Mouse (Mus musculus) heart, embryonic 12.5 days (tissue): ENCODE data around the gene Itga2b. TPM values are rescaled to one million over a fixed set of nuclear protein-coding genes. Genes with fewer than 3 reads are reported as not detected.

Experiments used
- ATAC-seq: fragments of 200-750 bp; cut with Nextera tagmentation; 2 replicates; pipeline ENCODE4 v1.8.0; 2017; ENCODE audit warnings: moderate TSS enrichment, moderate library complexity; ENCODE audit not compliant: insufficient number of reproducible peaks, low FRiP score
- H3K27ac ChIP-seq: fragments of 300-500 bp; sonication (generic); 2 replicates; pipeline ENCODE4 v1.5.1; 2016; ENCODE audit warnings: mild to moderate bottlenecking, moderate library complexity; ENCODE audit not compliant: poor library complexity, severe bottlenecking
- H3K27me3 ChIP-seq: fragments of 300-500 bp; sonication (generic); replicated peaks from 2 replicates; pipeline ENCODE4 v1.6.1; 2016; ENCODE audit warnings: mild to moderate bottlenecking, moderate library complexity
- H3K36me3 ChIP-seq: fragments of 300-500 bp; sonication (generic); 2 replicates; pipeline ENCODE4 v1.6.1; 2016; ENCODE audit warnings: mild to moderate bottlenecking, moderate library complexity
- H3K4me1 ChIP-seq: fragments of 300-500 bp; sonication (generic); replicated peaks from 2 replicates; pipeline ENCODE4 v1.6.1; 2016; ENCODE audit warnings: mild to moderate bottlenecking
- H3K4me2 ChIP-seq: fragments of 300-500 bp; sonication (generic); 2 replicates; pipeline ENCODE4 v1.6.1; 2016; ENCODE audit warnings: mild to moderate bottlenecking, moderate library complexity
- H3K4me3 ChIP-seq: fragments of 300-500 bp; sonication (generic); 2 replicates; pipeline ENCODE4 v1.5.1; 2016; ENCODE audit warnings: mild to moderate bottlenecking
- H3K9ac ChIP-seq: fragments of 300-500 bp; sonication (generic); 2 replicates; pipeline ENCODE4 v1.6.1; 2016; ENCODE audit warnings: mild to moderate bottlenecking, moderate library complexity
- H3K9me3 ChIP-seq: fragments of 300-500 bp; sonication (generic); replicated peaks from 2 replicates; pipeline ENCODE4 v1.6.1; 2016; ENCODE audit warnings: mild to moderate bottlenecking, moderate library complexity
- WGBS: fragments of 180-500 bp; shearing (Covaris S2); methylation state at CpG from one replicate; pipeline ENCODE4 v1.1.7; 2016; 5-methylcytosine and 5-hydroxymethylcytosine counted together
- polyA plus RNA-seq: library from polyadenylated mRNA; unstranded; fragments of >200 nt; fragmentation: Nextera tagmentation; extraction: Ambion mirVana; gene quantifications from 2 replicates; pipeline ENCODE4 v1.2.1, GENCODE M21; 2016

Gene Itga2b
- polyA plus RNA-seq, 1 experiment from 2014 or later, result 16.5 TPM

DNA sequence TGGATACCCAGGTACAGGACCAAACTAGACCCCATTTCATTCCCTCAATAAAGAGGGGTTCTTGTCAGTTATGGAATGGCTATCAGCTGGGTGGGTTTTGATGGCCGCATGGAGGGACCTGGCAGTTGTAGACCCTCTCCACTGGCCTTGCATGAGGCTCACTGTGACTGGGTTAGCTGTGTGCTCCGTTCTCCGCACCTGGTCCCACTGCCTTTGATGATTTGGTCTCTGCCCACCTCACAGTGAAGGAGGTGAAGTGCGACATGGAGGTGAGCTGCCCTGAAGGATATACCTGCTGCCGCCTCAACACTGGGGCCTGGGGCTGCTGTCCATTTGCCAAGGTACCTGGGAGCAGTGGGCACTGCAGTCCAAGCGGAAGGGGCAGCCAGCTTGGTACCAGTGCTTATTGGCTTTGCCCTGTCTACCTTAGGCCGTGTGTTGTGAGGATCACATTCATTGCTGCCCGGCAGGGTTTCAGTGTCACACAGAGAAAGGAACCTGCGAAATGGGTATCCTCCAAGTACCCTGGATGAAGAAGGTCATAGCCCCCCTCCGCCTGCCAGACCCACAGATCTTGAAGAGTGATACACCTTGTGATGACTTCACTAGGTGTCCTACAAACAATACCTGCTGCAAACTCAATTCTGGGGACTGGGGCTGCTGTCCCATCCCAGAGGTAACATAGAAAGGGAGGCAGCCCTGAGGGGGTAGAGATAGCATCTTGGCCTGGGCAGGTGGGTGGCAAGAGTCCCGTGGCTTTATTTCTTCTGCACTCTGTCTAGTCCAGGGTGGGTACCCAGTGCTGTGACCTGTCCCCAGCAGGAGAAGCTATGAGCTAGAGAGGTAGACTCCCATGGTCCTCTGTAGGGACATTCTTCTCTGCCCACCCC, 34.9 kb downstream of the Itga2b start:
- H3K4me2 ChIP-seq, result no peak overlapping the region
- peaks cover 8% of the 10 kb centered on the region; the same call in 1 of the 2 replicates for H3K27me3 ChIP-seq
- H3K27ac ChIP-seq, result no peak overlapping the region
- no peak overlapping the region for H3K4me3 ChIP-seq
- H3K9ac ChIP-seq, result no peak overlapping the region
- no peaks in the 10 kb centered on the region for H3K9me3 ChIP-seq
- H3K36me3 ChIP-seq, result peaks cover 50% of the 10 kb centered on the region
- 85% methylated on average over 11 of the region's 11 CpGs for WGBS
- ATAC-seq, result no peak
- H3K4me1 ChIP-seq, result peaks cover 31% of the 10 kb centered on the region

DNA sequence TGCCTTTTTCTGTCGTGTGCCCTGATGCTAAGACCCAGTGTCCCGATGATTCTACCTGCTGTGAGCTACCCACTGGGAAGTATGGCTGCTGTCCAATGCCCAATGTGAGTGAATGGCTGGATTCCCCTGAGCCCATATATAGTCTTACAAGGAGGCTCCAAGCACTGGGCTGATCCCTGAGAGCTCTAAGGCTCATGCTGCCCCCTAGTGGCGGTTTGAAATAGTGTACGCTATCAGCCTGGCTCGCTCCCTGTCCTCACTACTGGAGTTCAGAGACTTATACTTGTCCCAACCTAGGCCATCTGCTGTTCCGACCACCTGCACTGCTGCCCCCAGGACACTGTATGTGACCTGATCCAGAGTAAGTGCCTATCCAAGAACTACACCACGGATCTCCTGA, 35.5 kb downstream of the Itga2b start:
- Histone ChIP-seq H3K9me3 (no peaks in the 10 kb centered on the region), H3K36me3 (peaks cover 44% of the 10 kb centered on the region), H3K27me3 (peaks cover 3% of the 10 kb centered on the region; the same call in 1 of the 2 replicates), H3K4me1 (peaks cover 36% of the 10 kb centered on the region), H3K27ac (no peak overlapping the region), H3K4me3 (no peak overlapping the region), H3K4me2 (no peak overlapping the region), H3K9ac (no peak overlapping the region)
- WGBS, result 13% methylated on average over 7 of the region's 7 CpGs
- no peak for ATAC-seq

DNA sequence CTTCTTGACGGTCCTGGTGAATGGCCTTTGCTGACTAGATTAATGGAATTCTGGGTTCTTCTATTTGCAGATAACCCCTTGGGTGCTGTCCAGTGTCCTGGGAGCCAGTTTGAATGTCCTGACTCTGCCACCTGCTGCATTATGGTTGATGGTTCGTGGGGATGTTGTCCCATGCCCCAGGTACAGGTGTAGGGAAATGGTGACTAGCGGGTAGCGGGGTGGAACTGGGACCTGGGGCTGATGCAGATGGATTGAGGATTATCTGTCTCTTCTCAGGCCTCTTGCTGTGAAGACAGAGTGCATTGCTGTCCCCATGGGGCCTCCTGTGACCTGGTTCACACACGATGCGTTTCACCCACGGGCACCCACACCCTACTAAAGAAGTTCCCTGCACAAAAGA, 36.1 kb downstream of the Itga2b start:
- Histone ChIP-seq H3K9me3 (no peaks in the 10 kb centered on the region), H3K4me2 (no peak overlapping the region), H3K27me3 (no peaks in the 10 kb centered on the region), H3K27ac (no peak overlapping the region), H3K9ac (no peak overlapping the region), H3K4me1 (peaks cover 39% of the 10 kb centered on the region), H3K4me3 (no peak overlapping the region), H3K36me3 (peaks cover 38% of the 10 kb centered on the region)
- 85% methylated on average over 7 of the region's 7 CpGs for WGBS
- ATAC-seq, result no peak

DNA sequence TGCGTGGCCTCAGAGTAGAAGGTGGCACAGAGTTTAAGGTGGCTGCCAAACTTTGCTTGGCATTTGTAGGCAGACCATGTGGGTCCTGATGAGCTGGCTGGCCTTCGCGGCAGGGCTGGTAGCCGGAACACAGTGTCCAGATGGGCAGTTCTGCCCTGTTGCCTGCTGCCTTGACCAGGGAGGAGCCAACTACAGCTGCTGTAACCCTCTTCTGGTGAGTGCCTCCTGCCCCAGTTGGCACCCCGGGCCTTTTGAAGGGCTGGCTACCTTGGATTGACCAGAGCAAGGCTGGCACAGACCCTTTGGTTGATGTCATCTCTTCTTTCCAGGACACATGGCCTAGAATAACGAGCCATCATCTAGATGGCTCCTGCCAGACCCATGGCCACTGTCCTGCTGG, 37.0 kb downstream of the Itga2b start:
- WGBS, result 85% methylated on average over 6 of the region's 6 CpGs
- H3K4me1 ChIP-seq, result peaks cover 36% of the 10 kb centered on the region

DNA sequence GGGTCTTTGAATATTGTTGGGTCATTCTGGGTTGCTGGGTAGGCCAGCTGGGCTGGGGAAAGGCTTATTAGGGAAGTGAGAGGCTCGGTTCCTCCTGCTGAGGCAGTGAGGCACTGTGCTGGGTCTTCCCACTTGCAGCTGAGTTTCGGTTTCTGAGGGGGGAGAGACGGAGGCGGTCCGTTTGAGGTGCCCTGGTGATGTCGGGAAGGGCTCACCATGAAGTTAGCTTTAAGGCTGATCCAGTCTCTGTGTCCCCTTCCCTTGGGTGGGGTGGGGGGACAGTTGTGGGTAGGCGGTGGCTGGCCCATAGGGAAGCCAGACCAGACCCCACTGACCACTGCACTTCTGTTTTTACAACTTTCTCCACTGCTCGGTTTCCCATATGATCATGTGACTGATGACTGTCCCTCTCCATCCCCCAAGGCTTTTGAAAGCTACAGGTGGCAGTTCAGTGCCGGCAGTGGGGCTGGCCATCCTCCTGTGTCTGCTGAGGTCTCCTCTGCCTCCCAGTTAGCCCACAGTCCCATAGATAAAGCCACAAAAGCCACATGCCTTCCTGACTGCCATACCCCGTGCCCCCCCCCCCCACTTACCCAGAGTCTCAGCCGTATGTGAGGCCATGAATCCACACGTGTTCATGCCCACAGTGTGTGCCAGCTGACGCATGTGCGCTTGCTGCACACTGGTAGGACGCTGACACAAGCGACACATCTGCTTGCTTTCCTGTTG, 37.6 kb downstream of the Itga2b start:
- Histone ChIP-seq H3K4me2 (0 out of 2 replicates have a peak overlapping the region, but pooled peaks have one; percentile 2), H3K27me3 (no peaks in the 10 kb centered on the region), H3K4me3 (no peak overlapping the region; the same call in 1 of the 2 replicates), H3K27ac (no peak overlapping the region), H3K9ac (peak overlapping the region; percentile 56; the same call in 1 of the 2 replicates), H3K9me3 (no peaks in the 10 kb centered on the region), H3K36me3 (peaks cover 34% of the 10 kb centered on the region), H3K4me1 (peaks cover 31% of the 10 kb centered on the region)
- no peak for ATAC-seq
- WGBS, result 62% methylated on average over 16 of the region's 16 CpGs

More for the DNA sequence above, 37.0 kb downstream of the Itga2b start:
- H3K27ac ChIP-seq, result no peak overlapping the region
- peaks cover 34% of the 10 kb centered on the region for H3K36me3 ChIP-seq
- H3K9me3 ChIP-seq, result no peaks in the 10 kb centered on the region
- no peak overlapping the region for H3K9ac ChIP-seq
- ATAC-seq, result no peak
- H3K4me2 ChIP-seq, result no peak overlapping the region
- no peak overlapping the region for H3K4me3 ChIP-seq
- H3K27me3 ChIP-seq, result no peaks in the 10 kb centered on the region

DNA sequence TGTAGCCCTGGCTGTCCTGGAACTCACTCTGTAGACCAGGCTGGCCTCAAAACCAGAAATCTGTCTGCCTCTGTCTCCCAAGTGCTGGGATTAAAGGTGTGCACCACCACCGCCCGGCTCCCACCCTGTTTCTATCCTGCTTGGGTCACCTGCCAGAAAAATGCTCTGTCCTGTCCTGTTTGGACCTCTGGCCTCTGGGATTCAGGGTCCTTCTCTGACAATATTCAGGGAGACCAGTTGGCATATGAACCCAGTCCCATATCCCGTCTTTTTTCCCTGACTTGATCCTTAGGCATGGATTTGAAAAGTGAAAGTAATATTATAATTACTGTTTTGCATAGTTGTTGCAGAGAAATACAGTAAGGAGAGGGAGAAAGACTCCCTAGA, 38.2 kb downstream of the Itga2b start:
- H3K36me3 ChIP-seq, result peaks cover 34% of the 10 kb centered on the region
- WGBS, result 76% methylated on average over 3 of the region's 3 CpGs
- no peak overlapping the region for H3K4me2 ChIP-seq
- H3K9me3 ChIP-seq, result no peaks in the 10 kb centered on the region
- H3K4me3 ChIP-seq, result no peak overlapping the region
- no peak for ATAC-seq
- no peaks in the 10 kb centered on the region for H3K27me3 ChIP-seq
- peak overlapping the region; percentile 56; the same call in 1 of the 2 replicates for H3K9ac ChIP-seq
- peaks cover 26% of the 10 kb centered on the region for H3K4me1 ChIP-seq
- no peak overlapping the region for H3K27ac ChIP-seq

DNA sequence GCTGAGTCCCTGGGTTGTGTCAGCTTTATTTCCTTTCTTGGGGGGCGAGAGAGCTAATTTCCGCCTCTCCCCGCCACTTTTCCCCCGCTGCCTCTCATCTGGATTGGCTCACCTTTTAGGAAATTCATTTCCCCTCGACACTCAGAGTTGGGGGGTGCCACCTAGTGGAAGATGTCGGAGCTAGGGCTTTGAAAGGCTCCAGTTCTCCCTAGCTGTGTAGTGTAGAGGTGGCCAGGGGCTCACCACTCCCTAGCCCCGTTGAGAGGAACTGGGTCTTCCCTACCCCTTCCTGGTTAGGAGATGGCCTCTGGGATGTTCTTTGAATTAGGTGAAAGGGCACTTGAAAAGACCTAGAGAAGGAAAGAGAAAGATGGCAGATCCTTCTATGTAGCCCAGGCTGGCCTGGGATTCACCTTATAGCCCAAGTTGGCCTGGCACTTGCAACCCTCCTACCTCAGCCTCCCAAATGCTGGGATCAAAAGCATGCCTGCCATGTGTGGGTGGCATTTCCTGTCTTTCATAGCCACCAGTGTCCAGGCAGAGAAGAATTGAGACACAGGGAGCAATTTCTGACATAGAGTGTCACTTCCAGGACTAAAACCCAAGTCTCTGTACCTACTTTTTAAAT, 38.8 kb downstream of the Itga2b start:
- Histone ChIP-seq H3K27me3 (no peaks in the 10 kb centered on the region), H3K27ac (peak overlapping the region; percentile 83), H3K36me3 (peaks cover 29% of the 10 kb centered on the region), H3K9ac (peak overlapping the region; percentile 71), H3K4me2 (peak overlapping the region; percentile 84), H3K4me3 (peak overlapping the region; percentile 72), H3K4me1 (peaks cover 26% of the 10 kb centered on the region), H3K9me3 (no peaks in the 10 kb centered on the region)
- peak; percentile 41; the same call in 1 of the 2 replicates for ATAC-seq
- WGBS, result under 1% methylated on average over 7 of the region's 7 CpGs

DNA sequence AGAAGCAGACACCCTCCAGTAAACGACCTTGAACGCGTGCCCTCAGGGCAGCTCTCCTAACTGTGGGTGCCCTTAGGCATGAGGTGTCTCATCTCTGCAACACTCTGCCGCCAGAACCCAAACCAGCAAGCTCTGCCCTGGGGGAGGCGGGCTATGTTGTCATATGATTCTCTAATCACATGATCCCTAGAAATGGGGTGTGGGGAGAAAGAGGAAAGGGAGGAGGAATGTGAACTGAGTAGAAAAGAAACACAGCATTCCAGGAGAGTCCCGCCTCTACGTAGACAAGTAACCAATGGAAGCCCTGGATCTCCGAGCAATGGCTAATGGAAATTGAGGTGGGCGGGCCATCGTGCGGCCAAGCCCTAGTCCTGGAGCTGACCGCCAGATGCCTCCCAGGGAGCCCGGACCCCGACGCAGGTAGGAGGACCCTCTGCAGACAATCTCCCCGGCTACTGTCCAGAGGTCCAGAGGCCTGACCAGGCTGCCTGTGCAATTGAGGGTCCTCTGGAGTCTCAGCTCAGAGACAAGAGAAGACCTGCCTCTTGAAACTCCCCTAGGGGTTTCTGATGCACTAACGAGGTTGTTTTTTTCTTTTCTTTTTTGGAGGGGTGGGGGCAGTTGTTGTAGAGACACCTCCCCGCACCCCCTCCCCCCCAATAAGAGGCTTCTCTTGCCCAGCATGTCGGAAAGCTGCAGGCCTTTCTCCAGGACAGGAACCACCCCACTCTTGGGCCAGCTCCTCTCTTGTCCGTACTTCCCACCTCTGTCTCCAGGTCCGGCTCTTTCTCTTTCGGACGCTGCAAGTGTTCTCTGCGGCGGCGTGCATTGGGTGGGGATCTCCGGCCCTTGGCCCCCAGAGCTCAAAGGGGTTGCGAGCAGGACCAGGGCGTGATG, 39.6 kb downstream of the Itga2b start, which contains the start of gene Grn:
Gene Grn (plus strand): TSS at position 195 of the 897 bp plus-strand sequence.
- peak within 1 kb of the TSS; percentile 83 for H3K27ac ChIP-seq
- H3K36me3 ChIP-seq, result peaks cover 22% of the 10 kb centered on the region
- H3K4me1 ChIP-seq, result peaks cover 26% of the 10 kb centered on the region
- peak within 1 kb of the TSS; percentile 72 for H3K4me3 ChIP-seq
- H3K4me2 ChIP-seq, result peak within 1 kb of the TSS; percentile 84
- WGBS, result under 1% methylated on average over 28 of the region's 29 CpGs
- H3K9ac ChIP-seq, result peak within 1 kb of the TSS; percentile 71
- peak; percentile 93 for ATAC-seq
- H3K27me3 ChIP-seq, result no peaks in the 10 kb centered on the region
- H3K9me3 ChIP-seq, result no peaks in the 10 kb centered on the region

DNA sequence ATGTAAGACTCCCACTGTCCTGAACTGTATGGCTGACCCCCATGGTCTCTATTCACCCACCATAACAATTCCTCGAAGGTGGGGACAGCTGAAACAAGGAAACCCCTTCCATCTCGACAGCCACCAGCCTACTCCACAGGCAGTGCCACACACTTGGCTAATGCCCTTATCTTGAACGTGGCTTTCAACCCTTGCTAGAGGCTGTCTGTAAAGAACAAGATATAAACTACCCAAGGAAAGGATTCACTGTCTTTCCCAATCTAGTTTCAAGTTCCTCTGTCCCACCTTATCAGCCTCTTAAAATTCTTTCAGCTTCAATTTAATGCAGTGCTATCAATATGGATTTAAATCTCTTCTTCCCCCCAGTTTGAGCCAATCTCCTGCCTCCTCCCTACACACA, 40.4 kb downstream of the Itga2b start:
- peak overlapping the region; percentile 71 for H3K9ac ChIP-seq
- no peak for ATAC-seq
- H3K36me3 ChIP-seq, result peaks cover 13% of the 10 kb centered on the region; the same call in 1 of the 2 replicates
- peak overlapping the region; percentile 84 for H3K4me2 ChIP-seq
- peak overlapping the region; percentile 72 for H3K4me3 ChIP-seq
- peaks cover 26% of the 10 kb centered on the region for H3K4me1 ChIP-seq
- no peaks in the 10 kb centered on the region for H3K9me3 ChIP-seq
- H3K27ac ChIP-seq, result peak overlapping the region; percentile 13
- no peaks in the 10 kb centered on the region for H3K27me3 ChIP-seq
- 29% methylated on average over 3 of the region's 3 CpGs for WGBS

DNA sequence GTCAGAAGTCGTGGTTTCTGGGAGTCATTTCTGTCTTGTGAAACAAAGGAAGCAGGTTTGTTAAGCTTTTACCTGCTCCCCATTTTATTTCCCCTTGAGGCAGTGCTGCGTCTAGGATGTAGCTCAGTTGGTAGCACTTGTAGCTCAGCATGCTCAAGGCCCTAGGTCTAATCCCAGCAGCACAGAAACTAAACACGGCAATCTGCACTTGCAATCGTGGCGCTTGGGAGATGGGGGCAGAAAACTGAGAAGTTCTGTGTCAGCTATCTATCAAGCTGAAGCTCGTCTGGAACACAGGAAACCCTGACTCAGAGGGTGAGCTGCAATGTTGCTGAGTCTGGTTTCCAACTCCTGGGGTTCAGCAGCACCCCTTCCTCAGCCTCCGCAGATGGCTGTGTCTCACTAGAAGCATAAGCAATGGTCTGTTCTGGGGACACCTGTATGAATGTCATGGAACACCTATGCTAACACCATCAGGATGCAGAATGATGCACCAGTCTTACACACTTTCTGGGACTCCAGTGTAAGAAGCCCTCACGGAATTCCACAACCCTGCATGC, 40.9 kb downstream of the Itga2b start:
- Histone ChIP-seq H3K4me1 (peaks cover 26% of the 10 kb centered on the region), H3K27me3 (no peaks in the 10 kb centered on the region), H3K36me3 (0 out of 2 replicates have a peak, but pooled peaks cover 10% of the 10 kb centered on the region), H3K27ac (no peak overlapping the region), H3K4me3 (peak overlapping the region; percentile 72; the same call in 1 of the 2 replicates), H3K9ac (peak overlapping the region; percentile 47; the same call in 1 of the 2 replicates), H3K9me3 (no peaks in the 10 kb centered on the region), H3K4me2 (peak overlapping the region; percentile 84)
- 57% methylated on average over 8 of the region's 8 CpGs for WGBS
- no peak for ATAC-seq
